Mouse (Mus musculus) embryonic facial prominence, embryonic 11.5 days (tissue): ENCODE results near the gene Ntrk1. TPM values are rescaled to one million over a fixed set of nuclear protein-coding genes. Genes with fewer than 3 reads are reported as not detected.

Experiments
- ATAC-seq: fragments of 200-750 bp; cut with Nextera tagmentation; replicated peaks from 2 replicates; pipeline ENCODE4 v1.8.0; 2017; ENCODE audit warnings: low read depth; ENCODE audit not compliant: insufficient number of reproducible peaks, low FRiP score, low TSS enrichment
- DNase-seq: peaks from one replicate; pipeline ENCODE4 v3.0.0-alpha.2; 2015; ENCODE audit warnings: low spot score
- H3K27ac ChIP-seq: fragments of 300-500 bp; sonication (generic); replicated peaks from 2 replicates; pipeline ENCODE4 v1.5.1; 2014; ENCODE audit warnings: mild to moderate bottlenecking, low read depth, low read length, control low read depth
- H3K27me3 ChIP-seq: fragments of 300-500 bp; sonication (generic); 2 replicates; pipeline ENCODE4 v1.6.1; 2014; ENCODE audit warnings: mild to moderate bottlenecking, low read length, moderate library complexity, mixed read lengths; ENCODE audit not compliant: control insufficient read depth, insufficient read depth
- H3K36me3 ChIP-seq: fragments of 300-500 bp; sonication (generic); replicated peaks from 2 replicates; pipeline ENCODE4 v1.6.1; 2014; ENCODE audit warnings: low read depth, mild to moderate bottlenecking, low read length, moderate library complexity, mixed read lengths; ENCODE audit not compliant: control insufficient read depth, insufficient read depth
- H3K4me1 ChIP-seq: fragments of 300-500 bp; sonication (generic); 2 replicates; pipeline ENCODE4 v1.6.1; 2014; ENCODE audit warnings: low read length, mixed read lengths; ENCODE audit not compliant: control insufficient read depth, insufficient read depth
- H3K4me2 ChIP-seq: fragments of 300-500 bp; sonication (generic); 2 replicates; pipeline ENCODE4 v1.6.1; 2014; ENCODE audit warnings: low read depth, mild to moderate bottlenecking, control low read depth, low read length, moderate library complexity
- H3K4me3 ChIP-seq: fragments of 300-500 bp; sonication (generic); 2 replicates; pipeline ENCODE4 v1.5.1; 2014; ENCODE audit warnings: low read depth, low read length, control low read depth
- H3K9ac ChIP-seq: fragments of 300-500 bp; sonication (generic); replicated peaks from 2 replicates; pipeline ENCODE4 v1.6.1; 2014; ENCODE audit warnings: mild to moderate bottlenecking, control low read depth, low read length
- H3K9me3 ChIP-seq: fragments of 300-500 bp; sonication (generic); replicated peaks from 2 replicates; pipeline ENCODE4 v1.6.1; 2016; ENCODE audit warnings: mild to moderate bottlenecking, low read length, inconsistent platforms, mixed read lengths; ENCODE audit not compliant: control insufficient read depth
- WGBS: fragments of 180-500 bp; shearing (Covaris S2); extraction: QIAGEN DNeasy Blood & Tissue Kit; methylation state at CpG from one replicate; pipeline ENCODE4 v1.1.7; 2014; 5-methylcytosine and 5-hydroxymethylcytosine counted together
- polyA plus RNA-seq: library from polyadenylated mRNA; unstranded; fragments of >200 nt; fragmentation: Nextera tagmentation; extraction: Ambion mirVana; gene quantifications from 2 replicates; pipeline ENCODE4 v1.2.1, GENCODE M21; 2014

The Ntrk1 gene
- polyA plus RNA-seq, 1 experiment from 2014 or later: 7.4 TPM

- Histone ChIP-seq H3K27me3 (no peaks in the 10 kb centered on the region), H3K4me2 (no peak overlapping the region), H3K4me3 (no peak overlapping the region), H3K27ac (peak overlapping the region; percentile 70), H3K9me3 (no peaks in the 10 kb centered on the region), H3K36me3 (no peaks in the 10 kb centered on the region), H3K4me1 (peaks cover 17% of the 10 kb centered on the region), H3K9ac (peak overlapping the region; percentile 32; the same call in 1 of the 2 replicates)
- ATAC-seq: no peak
- WGBS: 46% methylated on average over 20 of the region's 20 CpGs
- peak; percentile 60 for DNase-seq
Observed at GRCm38 (mm10) chr3:87761408-87762375, 33.3 kb downstream of the Ntrk1 start.

- Histone ChIP-seq H3K4me2 (no peak overlapping the region), H3K27ac (no peak overlapping the region), H3K4me1 (peaks cover 8% of the 10 kb centered on the region; the same call in 1 of the 2 replicates), H3K9me3 (no peaks in the 10 kb centered on the region), H3K27me3 (no peaks in the 10 kb centered on the region), H3K4me3 (no peak overlapping the region), H3K36me3 (no peaks in the 10 kb centered on the region), H3K9ac (no peak overlapping the region)
- 69% methylated on average over 3 of the region's 5 CpGs for WGBS
- no peak for ATAC-seq
- DNase-seq: no peak
Observed at GRCm38 (mm10) chr3:87758641-87759040, 36.3 kb downstream of the Ntrk1 start.

- H3K27ac ChIP-seq: no peak overlapping the region
- H3K9ac ChIP-seq: peak overlapping the region; percentile 7; the same call in 1 of the 2 replicates
- H3K9me3 ChIP-seq: no peaks in the 10 kb centered on the region
- no peak overlapping the region for H3K4me3 ChIP-seq
- H3K27me3 ChIP-seq: no peaks in the 10 kb centered on the region
- H3K4me1 ChIP-seq: peaks cover 2% of the 10 kb centered on the region; the same call in 1 of the 2 replicates
- DNase-seq (no peak), ATAC-seq (no peak)
- H3K36me3 ChIP-seq: no peaks in the 10 kb centered on the region
- WGBS: 47% methylated on average over 20 of the region's 20 CpGs
- H3K4me2 ChIP-seq: no peak overlapping the region
Observed at GRCm38 (mm10) chr3:87756488-87756887, 38.5 kb downstream of the Ntrk1 start.

- Histone ChIP-seq H3K27ac (no peak overlapping the region), H3K4me1 (0 out of 2 replicates have a peak, but pooled peaks cover 2% of the 10 kb centered on the region), H3K4me3 (no peak overlapping the region), H3K9me3 (no peaks in the 10 kb centered on the region), H3K4me2 (peak overlapping the region; percentile 24; the same call in 1 of the 2 replicates), H3K36me3 (no peaks in the 10 kb centered on the region), H3K9ac (peak overlapping the region; percentile 7; the same call in 1 of the 2 replicates), H3K27me3 (no peaks in the 10 kb centered on the region)
- DNase-seq (peak; percentile 85), ATAC-seq (peak; percentile 69)
- 4% methylated on average over 24 of the region's 24 CpGs for WGBS
Observed at GRCm38 (mm10) chr3:87755964-87756363, 39.0 kb downstream of the Ntrk1 start.

GRCm38 (mm10) chr3:87753829-87754228, 41.1 kb downstream of the Ntrk1 start:
- no peak for ATAC-seq
- H3K4me2 ChIP-seq: no peak overlapping the region
- no peaks in the 10 kb centered on the region for H3K4me1 ChIP-seq
- DNase-seq: no peak
- H3K27ac ChIP-seq: no peak overlapping the region
- no peaks in the 10 kb centered on the region for H3K36me3 ChIP-seq
- no peak overlapping the region for H3K4me3 ChIP-seq
- no peaks in the 10 kb centered on the region for H3K27me3 ChIP-seq
- no peak overlapping the region for H3K9ac ChIP-seq
- no peaks in the 10 kb centered on the region for H3K9me3 ChIP-seq
- WGBS: 86% methylated on average over 13 of the region's 13 CpGs

- WGBS: 79% methylated on average over 3 of the region's 3 CpGs
Observed at GRCm38 (mm10) chr3:87752567-87752966, 42.4 kb downstream of the Ntrk1 start.

DNA sequence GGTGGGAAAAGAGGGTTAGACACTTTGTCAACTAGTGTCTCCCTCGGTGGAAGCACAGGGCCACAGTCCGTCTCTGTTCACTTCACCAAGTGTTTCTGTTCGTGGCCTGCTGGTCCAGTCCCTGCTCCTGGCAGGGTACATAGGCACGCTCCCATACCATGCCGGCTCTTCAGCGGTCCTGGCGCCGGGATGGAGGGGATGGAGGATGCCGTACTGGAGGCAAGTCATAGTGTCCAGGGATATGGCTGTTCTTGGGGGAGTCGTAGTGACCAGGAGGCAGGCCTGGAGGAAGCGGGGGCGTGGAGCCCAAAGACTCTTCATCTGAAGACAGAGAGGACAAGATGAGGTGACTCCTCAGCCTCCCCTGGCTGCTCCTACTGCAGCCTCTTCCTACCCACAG, 45.0 kb downstream of the Ntrk1 start:
- 90% methylated on average over 12 of the region's 12 CpGs for WGBS
- Histone ChIP-seq H3K4me3 (no peak overlapping the region), H3K9me3 (no peaks in the 10 kb centered on the region), H3K9ac (no peak overlapping the region), H3K27ac (no peak overlapping the region), H3K4me2 (no peak overlapping the region), H3K27me3 (no peaks in the 10 kb centered on the region), H3K36me3 (no peaks in the 10 kb centered on the region), H3K4me1 (peaks cover 2% of the 10 kb centered on the region)
- no peak for ATAC-seq
- DNase-seq: no peak

More at GRCm38 (mm10) chr3:87752567-87752966, 42.4 kb downstream of the Ntrk1 start:
- H3K27me3 ChIP-seq: no peaks in the 10 kb centered on the region
- no peak for DNase-seq
- no peak overlapping the region for H3K4me2 ChIP-seq
- peaks cover 2% of the 10 kb centered on the region; the same call in 1 of the 2 replicates for H3K4me1 ChIP-seq
- ATAC-seq: no peak
- H3K27ac ChIP-seq: no peak overlapping the region
- H3K9ac ChIP-seq: no peak overlapping the region
- H3K36me3 ChIP-seq: no peaks in the 10 kb centered on the region
- no peak overlapping the region for H3K4me3 ChIP-seq
- H3K9me3 ChIP-seq: no peaks in the 10 kb centered on the region

DNA sequence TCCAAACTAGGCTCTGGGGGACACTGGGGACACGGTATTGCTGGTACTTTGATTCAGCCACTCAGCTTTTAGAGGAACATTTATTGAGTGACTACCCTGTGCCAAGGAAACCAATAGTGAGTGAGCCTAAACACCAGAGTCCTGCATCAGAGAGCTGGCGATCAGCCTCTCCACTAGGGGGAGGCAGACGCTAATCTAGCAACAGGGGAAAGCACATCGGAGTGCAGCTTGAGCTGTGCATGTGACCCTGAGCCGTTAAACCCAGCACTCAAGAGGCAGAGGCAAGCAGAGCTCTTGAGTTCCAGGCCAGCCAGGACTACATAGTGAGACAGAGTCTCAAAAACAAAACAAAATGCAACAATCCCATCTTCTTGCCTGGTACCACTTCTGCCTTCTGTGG, 45.9 kb downstream of the Ntrk1 start:
- Histone ChIP-seq H3K27ac (no peak overlapping the region), H3K9me3 (no peaks in the 10 kb centered on the region), H3K27me3 (no peaks in the 10 kb centered on the region), H3K4me1 (peaks cover 2% of the 10 kb centered on the region), H3K9ac (no peak overlapping the region), H3K36me3 (no peaks in the 10 kb centered on the region), H3K4me3 (no peak overlapping the region), H3K4me2 (no peak overlapping the region)
- DNase-seq (peak; percentile 58), ATAC-seq (no peak)
- WGBS: 20% methylated on average over 5 of the region's 5 CpGs
